Mouse (Mus musculus) left cerebral cortex, postnatal 14 days (tissue): ENCODE results near the gene Tmeff1. TPM values are rescaled to one million over a fixed set of nuclear protein-coding genes. Genes with fewer than 3 reads are reported as not detected.
"Not testable (repeated sequence)": the region's sequence is repeated elsewhere in the genome, so short reads cannot be mapped to it uniquely, and the experiment has no call there.

ENCODE experiments used
- DNase-seq, 2 experiments: peaks; one replicate each; pipeline ENCODE4 v3.0.0; 2021 to 2022; ENCODE audit warnings: low spot score in 2 of 2, mixed read lengths in 1 of 2
- intact Hi-C: fragments of 180-260 bp; cut with DNase I; formaldehyde crosslinking; loops from one replicate; pipeline ENCODE4 v1.15.1; 2025
- total RNA-seq, 2 experiments: library from RNA; stranded (reverse); gene quantifications; 2 replicates each; pipeline ENCODE4 v1.2.3; 2021

Gene Tmeff1
- total RNA-seq, 2 experiments from 2014 or later = 124 to 134 TPM

GRCm38 (mm10) chr4:48656530-48656929 is 71.6 kb downstream of the Tmeff1 start:
- DNase-seq = no peak
- intact Hi-C loops = no loop called here

DNA sequence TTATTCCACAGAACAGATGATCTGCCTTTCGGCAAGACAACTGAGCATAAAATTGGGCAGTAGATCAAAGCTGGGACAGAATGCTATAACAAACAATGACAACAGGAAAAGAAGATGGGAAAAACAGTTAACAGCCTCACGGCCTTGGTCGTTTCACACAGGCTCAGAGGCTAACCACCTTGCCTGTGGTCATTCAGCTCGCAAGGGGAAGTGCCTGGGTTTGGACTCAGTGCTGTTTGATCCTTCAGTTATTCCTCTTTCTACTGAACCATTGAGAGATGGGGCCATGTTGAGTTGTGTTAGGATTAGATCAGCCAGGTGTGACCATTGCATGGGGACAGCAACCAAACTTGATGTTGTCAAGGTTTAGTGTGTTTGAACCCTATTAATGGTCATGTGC is 75.2 kb downstream of the Tmeff1 start:
- no peak for DNase-seq
- intact Hi-C loops = no loop called here

GRCm38 (mm10) chr4:48660619-48661575 is 75.9 kb downstream of the Tmeff1 start:
- intact Hi-C loops = no loop called here
- DNase-seq = no peak

- no peak for DNase-seq
- intact Hi-C loops = no loop called here
These were observed 78.3 kb downstream of the Tmeff1 start, which contains the start of gene Cavin4 for GRCm38 (mm10) chr4:48663271-48663670. Gene Cavin4, plus strand, starts transcription at chr4:48663514.

DNA sequence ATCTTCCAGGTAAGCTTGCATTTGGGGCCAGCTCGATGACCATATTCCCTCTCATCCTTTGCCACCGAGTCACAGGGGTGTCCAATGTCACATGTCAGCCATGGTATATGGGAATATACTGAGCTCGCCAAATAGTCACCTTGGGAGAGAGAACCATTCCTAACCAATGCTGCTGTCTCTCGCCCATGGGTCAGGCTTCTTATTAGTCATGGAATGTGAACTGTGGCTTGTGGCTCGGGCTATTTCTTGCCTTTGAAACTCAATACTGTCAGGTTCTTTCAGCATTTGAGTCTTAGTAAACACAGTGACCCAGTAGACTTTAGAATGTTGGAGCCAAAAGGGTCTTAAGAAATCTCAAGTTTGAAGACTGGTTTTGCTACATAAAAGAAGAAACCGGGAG is 79.0 kb downstream of the Tmeff1 start:
- no peak for DNase-seq
- intact Hi-C loops = no loop called here

DNA sequence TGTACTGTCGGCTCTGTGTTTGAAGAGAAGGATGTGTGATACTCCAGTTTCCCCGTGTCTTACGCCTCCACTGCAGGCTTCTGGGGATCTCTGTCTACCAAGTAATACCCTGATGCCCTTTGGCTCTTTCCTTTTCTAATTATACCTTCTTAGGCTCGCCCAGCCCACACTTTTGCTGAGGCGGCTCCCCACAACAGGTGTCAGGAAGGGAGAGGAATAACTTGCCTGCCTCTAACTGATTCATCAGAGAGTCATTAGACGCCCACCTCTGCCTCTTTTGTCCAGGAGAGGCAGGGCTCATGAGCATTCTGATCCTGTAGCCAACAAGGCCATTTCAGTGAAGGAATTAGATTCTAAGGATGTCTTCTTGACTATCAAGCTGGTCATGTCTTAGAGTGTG is 82.3 kb downstream of the Tmeff1 start:
- no peak for DNase-seq
- intact Hi-C loops = no loop called here

DNA sequence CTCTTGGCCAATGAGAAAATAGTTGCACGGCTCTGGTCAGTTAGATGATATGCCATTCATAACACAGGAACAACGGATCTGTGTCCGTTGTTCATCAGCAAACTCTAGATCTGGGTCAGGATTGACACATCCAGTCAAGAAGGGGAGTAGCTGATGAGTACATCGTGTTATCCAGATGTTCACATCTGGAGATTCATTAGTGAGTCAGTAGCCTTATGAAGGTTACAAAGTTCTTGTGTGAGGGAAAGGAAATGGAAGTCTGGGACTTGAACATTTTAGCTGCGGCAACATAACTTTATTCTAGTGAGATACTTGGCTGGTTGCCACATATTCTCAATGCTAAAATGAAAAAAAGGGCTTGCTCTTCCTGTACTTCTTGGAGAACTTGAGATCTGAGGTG is 87.9 kb downstream of the Tmeff1 start:
- intact Hi-C loops = no loop called here
- no peak for DNase-seq

GRCm38 (mm10) chr4:48674412-48674811 is 89.4 kb downstream of the Tmeff1 start:
- DNase-seq = no peak
- intact Hi-C loops = no loop called here

- no peak for DNase-seq
- intact Hi-C loops = no loop called here
These were observed 91.7 kb downstream of the Tmeff1 start for GRCm38 (mm10) chr4:48676570-48677185.

DNA sequence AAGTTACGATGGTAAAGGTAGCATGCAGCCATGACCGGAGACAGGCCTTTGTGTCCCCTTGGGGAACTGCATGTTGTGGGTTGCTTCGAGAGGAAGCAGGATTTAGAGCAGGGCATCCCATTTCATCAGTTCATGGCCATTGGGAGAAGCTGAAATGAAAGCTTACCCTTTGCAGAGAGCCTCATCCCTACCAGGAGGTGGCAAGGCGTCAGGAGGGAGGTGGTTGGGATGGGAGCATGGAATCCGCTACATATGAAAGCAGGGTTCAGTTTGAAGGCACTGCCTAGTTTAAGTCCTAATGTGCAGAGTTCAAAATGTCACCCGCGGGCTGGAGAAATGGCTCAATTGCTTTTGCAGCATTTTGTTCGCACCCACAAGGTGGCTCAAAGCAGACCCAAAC is 92.3 kb downstream of the Tmeff1 start:
- intact Hi-C loops = no loop called here
- DNase-seq = no peak

DNA sequence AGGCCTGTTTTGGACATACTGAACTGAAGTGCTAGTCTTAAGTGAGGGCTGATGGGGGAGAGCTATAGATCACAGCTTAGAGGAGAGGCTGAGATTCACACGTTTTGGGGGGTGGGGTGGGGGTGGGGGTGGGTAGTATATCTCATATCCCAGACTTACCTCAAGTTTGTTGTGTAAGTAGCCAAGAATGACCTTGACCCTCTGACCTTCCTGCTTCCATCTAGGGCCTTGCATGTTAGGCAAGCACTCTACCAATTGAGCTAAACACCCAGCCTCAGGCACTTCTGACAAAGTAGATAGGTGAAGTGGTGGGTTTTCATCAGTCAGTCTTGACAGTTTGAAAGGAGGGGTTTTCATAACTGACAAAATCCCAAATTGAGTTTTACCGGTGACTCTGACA is 92.8 kb downstream of the Tmeff1 start:
- intact Hi-C loops = no loop called here
- DNase-seq = no peak

- intact Hi-C loops = no loop called here
- no peak for DNase-seq
These were observed 93.8 kb downstream of the Tmeff1 start for GRCm38 (mm10) chr4:48678793-48679192.

DNA sequence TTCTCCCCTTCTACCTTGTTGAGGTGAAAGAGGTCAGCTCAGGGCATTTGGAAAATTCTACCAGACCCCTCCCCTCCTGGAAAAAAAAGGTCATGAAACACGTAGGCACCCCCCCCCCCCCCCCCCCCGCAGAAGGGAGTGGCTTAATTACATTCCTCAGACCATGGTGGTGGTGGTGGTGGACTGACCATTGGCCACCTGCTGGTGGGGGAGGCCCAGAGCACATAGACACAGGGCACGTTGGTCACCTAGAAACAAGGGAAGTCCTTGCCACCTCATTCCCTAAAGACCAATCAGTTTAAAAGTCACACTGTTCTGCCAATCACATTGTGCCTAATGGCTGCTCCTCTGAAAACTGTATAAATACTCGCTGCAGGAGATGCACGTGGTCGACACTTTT is 94.8 kb downstream of the Tmeff1 start:
- intact Hi-C loops = loop anchor here (5.0 kb wide), 2 partner anchors 92 to 207 kb away; partner anchors contain the start of genes Tex10 and Tmeff1
- not testable (repeated sequence) for DNase-seq

DNA sequence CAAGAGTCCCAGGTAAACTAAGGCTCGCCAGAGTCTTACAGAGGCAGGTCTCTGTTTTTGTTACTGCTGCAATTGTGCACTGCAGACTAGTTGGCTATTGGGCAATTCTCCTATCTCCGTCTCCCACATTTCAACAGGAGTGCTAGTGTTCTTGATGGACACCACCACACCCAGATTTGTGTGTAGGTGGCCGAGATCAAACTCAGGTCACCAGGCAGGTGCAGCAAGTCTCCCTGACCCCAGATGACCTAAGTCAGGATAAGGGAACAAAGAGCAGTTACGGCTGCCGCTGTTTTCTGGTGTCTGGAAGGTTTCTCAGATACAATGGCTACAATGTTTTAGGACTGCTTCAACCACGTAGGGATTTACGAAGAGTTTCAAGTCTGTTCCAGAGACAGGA is 95.2 kb downstream of the Tmeff1 start:
- DNase-seq = no peak
- intact Hi-C loops = loop anchor here (5.0 kb wide), 2 partner anchors 93 to 208 kb away; partner anchors contain the start of genes Tex10 and Tmeff1

GRCm38 (mm10) chr4:48680648-48681343 is 95.8 kb downstream of the Tmeff1 start:
- DNase-seq = peak; percentile 76 to 80
- intact Hi-C loops = loop anchor here (5.0 kb wide), 2 partner anchors 93 to 208 kb away; partner anchors contain the start of genes Tex10 and Tmeff1

DNA sequence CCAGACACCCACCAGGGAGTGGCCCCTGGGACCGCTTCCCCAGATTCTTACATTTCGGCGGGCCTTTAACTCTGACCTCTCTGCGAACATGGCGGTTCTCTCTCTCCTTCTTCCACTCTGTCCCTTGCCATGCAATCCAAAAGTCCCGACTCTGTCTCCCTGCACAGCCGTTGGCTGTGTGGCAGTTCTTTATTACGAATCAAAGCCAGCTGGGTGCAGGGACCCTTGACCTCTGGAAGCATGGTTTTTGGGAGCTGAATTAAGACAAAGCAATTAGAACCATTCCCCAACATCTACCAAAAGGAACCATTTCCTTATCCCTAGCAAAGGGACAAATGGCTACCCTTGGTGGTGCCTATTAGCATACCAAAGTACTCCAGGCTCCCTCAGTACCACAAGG is 98.2 kb downstream of the Tmeff1 start:
- DNase-seq = no peak
- intact Hi-C loops = loop anchor here (5.0 kb wide), 2 partner anchors 96 to 211 kb away; partner anchors contain the start of genes Tex10 and Tmeff1

DNA sequence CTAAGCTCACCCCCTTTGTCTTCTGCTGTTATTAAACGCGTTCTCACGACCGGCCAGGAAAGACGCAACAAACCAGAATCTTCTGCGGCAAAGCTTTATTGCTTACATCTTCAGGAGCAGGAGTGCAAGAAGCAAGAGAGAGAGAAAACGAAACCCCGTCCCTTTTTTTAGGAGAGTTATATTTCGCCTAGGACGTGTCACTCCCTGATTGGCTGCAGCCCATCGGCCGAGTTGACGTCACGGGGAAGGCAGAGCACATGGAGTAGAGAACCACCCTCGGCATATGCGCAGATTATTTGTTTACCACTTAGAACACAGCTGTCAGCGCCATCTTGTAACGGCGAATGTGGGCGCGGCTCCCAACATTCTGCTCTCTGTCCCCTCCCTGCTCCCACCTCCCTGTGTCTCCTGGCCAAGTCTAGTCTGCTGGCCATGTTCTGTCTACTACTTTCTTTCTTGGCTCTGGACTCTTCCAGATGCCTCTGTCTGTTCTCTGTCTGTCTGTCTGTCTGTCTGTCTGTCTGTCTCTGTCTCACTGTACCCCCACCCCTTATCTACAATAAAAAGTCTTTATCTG is 98.7 kb downstream of the Tmeff1 start:
- not testable (repeated sequence) for DNase-seq
- intact Hi-C loops = loop anchor here (5.0 kb wide), 2 partner anchors 96 to 211 kb away; partner anchors contain the start of genes Tex10 and Tmeff1

GRCm38 (mm10) chr4:48684593-48685187 is 99.7 kb downstream of the Tmeff1 start:
- no peak for DNase-seq
- intact Hi-C loops = loop anchor here (5.0 kb wide), 2 partner anchors 97 to 212 kb away; partner anchors contain the start of genes Tex10 and Tmeff1

DNA sequence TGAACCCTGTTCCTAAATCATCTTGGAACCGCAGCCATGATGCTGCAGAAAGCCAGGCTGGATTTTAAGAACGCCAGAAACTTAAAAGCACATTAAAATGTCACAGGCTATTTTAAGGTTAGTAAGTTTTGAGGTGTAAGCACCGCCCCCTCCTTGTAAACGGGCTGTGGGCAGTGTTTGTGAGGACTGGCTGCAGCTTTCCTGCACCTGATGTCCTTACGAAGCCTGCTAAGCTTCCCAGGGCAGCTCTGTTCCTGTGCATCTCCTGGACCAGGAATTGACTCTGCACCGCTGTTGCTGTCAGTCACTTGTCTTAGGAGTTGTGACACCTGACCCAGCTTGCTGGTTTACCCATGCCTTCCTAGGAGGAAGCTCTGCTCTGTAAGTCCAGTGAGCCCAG is 103.2 kb downstream of the Tmeff1 start:
- DNase-seq = peak in 1 of 2 experiments; percentile 52
- intact Hi-C loops = no loop called here
